Mouse (Mus musculus) layer of hippocampus, postnatal 10 days (tissue): ENCODE measurements at regions not wholly inside any gene's neighbourhood (a gene's known extent, or its start where the extent isn't known, plus 50 kb on each side); places are given as distances from the start of the nearest gene placed in this dataset.
"Not testable (repeated sequence)": the region's sequence is repeated elsewhere in the genome, so short reads cannot be mapped to it uniquely, and the experiment has no call there.

Experiments
- DNase-seq, 2 experiments: peaks; one replicate each; pipeline ENCODE4 v3.0.0; 2021; ENCODE audit warnings: low spot score in 2 of 2

DNA sequence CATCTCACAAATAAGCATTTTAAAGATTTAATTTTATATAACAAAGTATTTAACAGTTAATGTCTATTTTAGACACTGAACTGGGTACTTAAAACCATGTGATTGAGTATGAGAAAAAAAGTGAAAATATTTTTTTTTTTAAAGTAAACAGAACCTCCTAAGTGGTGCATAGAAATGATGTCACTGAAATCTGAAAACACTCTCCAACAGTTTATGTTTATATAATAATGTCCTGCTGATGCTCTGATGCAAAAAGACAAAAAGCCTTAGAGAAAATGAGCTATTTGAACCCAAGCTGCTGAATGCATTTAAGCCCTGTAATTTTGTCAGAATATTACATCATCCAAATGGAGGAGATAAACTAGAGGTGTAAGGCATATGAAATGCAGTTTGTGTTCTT is 3447.1 kb downstream of the 9330182O14Rik start:
- DNase-seq, result no peak

DNA sequence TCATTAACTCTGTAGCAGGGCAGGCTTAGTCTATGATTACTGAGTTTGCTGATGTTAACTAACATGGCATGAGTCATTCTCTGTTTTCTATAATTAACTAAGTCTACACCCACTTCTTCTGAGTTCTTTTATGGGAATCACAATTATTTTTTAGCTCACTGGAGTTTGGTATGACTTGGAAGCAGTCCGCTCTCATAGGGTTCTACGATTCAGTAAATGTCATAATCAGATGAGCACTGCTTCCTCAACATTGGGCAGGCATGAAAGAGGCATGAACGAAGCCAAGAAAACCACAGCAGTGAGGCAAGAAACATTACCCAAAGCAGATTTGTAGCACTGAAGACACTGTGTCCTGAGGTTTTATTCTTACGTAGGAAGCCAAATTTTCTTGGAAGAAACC is 3451.6 kb downstream of the 9330182O14Rik start:
- no peak for DNase-seq

DNA sequence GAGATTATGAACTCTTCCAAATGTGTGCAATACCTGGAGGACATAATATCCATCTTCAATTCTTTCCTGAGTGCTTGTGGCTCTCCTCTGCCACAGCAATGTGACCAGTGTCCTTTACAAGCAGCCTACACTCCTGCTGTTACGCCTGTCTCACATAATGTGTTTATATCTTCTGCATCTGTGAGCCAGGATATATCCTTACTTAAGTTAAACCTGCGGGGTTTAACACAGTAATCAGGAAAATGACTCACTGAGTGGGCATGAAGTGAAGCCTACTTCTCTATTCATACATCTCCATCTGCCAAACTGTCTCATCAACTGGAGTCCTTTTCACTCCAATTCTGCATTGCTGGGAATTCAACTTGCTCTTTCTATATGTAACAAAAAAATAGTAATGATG is 3453.9 kb downstream of the 9330182O14Rik start:
- DNase-seq, result no peak

DNA sequence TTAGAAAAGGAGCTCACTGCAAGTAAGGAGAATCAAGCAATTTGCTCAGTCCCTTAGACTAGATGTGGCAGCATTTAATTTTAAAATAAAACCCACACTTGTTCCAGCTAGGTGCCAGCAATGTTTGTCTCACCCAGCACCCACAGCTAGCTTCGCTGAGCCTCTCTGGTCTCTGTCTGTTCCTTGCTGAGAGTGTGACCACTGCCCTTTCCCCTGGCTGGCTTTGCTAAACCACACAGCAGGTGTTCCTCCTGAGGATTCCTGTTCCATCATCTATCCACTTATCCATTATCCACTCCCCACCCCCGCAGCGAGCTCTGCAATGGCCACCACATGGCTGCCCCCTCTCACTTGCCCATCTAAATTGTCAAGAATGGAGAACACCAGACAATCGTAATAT is 3473.5 kb downstream of the 9330182O14Rik start:
- no peak for DNase-seq

DNA sequence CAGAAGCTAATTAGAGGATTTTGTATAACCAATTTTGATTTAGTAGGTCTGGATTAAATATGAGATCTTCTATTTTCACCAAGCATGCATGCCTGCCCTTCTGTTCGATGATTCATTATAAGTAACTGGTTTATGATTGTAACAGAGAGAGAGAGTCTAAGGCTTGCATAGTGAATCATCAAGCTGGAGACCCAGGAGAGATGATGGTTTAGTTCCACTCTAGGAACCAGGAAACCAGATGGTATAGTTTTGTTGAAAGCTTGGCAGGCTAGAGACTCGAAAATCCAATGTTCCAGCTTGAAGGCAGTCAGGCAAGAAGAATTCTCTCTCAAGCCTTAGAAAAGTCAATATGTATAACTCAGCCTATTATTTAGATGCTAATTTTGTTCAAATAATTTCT is 3475.7 kb downstream of the 9330182O14Rik start:
- no peak for DNase-seq

DNA sequence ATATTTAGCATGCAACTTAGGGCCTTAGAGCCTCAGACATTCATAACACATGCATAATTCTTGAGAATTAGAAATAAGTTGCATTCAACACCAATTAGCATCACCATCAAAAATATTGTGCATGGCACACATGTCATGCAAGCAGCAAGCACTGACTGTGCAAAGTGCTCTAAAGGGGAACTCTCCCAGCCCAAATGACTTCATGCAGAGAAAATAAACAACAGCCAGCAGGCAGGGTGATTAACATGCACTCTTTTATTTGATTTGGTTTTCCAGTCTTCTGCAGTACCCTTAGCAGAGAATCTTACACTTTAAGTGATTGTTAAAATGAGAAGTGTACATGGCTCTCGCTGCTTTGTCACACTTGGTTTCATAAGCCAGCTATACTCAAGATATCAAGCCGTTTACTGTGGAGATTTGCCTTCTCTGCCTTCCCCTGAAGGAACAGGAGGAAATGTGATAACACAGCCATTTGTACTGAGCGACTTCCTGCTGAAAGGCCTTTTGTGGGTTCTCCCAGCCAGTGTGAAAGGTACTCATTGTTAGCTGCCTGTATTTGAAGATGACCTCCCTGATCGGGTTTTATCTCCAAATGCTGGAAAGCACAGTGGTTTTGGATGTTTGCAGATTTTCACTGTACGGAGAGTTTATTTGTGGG is 3480.0 kb downstream of the 9330182O14Rik start:
- DNase-seq, result no peak

DNA sequence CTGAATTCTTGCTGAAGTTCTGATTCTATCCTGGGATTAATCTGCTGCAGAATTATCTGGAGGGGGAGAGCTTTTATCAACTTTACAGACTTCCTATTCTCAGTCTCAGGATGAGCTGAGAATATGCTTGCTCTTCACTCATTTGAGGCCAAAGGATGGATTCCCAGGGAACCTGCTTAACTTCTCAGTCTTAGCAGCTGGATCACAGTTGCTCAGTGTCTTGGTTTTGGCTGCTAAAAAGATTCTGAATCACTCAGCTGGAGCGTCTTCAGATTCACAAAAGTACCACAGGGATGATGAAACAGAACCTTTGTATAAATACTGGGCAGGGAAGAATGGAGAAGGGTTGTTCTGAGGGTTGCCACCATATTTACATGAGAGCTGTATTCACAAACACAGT is 3481.6 kb downstream of the 9330182O14Rik start:
- DNase-seq, result no peak

DNA sequence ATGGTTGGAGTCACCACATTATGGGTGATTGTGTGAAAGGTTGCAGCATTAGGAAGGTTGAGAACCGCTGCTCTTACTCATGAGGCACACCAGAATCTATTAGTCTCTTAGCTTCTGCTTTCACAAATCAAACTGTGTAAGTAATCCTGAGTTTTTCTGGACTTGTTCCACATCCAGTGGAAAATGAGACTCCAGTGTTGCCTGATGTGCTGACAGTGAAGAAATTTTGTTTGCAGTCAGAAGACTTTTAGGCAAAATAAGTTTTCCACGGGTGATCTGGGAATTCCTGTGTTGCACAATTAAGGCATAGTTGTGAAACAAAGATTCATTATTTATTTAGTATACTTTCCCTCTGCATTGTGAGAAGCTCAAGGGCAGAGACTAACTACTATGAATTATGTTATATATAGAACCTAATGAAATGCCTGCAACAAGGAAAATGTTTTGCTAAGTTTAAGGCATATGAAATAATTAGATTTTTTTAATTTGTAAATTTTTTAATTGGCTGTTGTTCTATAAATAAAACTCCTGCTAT is 3490.3 kb downstream of the 9330182O14Rik start:
- no peak for DNase-seq

DNA sequence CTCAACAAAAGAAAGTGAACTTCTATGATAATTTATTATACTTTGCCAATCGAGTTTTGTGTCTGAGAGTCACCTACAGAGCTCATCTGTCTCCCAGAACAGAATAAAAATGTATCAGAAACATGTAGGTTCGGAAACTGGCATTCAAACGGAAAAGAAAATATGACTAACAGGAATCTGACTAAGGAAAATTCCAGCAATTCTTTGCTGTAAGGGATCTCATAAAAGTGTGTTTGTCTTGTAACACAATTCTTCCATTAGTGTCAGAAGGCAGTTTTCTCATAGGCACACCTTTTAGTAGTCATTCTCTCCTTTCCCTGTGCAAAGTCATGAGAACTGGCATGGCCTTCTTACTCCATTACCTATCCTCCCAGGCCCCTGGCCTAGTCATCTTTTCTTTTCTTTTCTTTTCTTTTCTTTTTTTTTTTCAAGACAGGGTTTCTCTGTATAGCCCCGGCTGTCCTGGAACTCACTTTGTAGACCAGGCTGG is 3490.9 kb downstream of the 9330182O14Rik start:
- no peak for DNase-seq

DNA sequence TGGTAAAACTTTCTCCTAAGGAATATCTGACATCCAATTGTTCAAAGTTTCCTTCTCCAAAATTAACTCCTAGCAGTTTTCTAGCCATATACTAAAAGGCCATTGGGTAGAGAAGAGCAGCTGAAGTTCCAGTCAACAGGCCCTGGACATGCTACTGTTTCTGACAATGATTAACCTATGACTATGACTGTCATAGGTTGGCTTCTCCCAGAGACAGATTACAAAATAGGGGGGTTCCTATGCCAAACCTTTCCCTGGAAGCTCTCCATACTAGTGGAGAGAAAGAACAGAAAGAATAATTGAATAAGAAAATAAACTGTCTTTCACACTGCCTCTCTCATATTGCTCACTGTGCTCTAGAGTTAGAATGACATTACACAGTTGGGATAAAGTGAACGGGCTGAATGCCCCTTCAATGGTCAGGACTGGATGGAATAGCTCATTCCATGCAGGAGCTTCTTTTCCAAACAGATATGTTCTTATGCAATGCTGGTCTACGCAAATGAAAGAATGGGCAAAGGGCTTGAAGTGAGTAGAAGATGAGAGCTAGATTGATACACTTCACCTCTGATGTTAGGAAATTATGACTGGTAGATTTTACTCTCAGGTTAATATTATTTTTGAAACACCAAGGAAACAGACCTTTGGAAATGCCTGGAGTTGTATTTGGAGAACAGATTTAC is 3516.8 kb downstream of the 9330182O14Rik start:
- DNase-seq, result no peak

DNA sequence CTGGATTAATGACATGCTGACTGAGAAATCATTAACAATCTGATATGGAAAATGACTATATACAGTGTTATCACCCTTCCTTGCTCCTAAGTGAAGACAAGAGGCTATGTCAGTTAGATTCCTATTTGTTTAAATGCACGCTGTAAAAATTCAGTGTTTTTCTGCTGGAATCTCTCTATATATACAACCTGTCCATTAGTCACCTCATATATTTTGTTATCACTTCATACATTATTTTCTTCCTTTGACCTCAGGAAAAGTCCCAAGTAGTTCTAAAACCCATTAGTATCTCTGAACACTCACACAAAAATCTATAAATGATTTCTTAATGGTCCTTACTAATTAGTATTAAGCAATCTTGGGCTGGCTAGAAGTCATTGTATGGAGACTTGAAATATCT is 3529.5 kb downstream of the 9330182O14Rik start:
- DNase-seq, result no peak

DNA sequence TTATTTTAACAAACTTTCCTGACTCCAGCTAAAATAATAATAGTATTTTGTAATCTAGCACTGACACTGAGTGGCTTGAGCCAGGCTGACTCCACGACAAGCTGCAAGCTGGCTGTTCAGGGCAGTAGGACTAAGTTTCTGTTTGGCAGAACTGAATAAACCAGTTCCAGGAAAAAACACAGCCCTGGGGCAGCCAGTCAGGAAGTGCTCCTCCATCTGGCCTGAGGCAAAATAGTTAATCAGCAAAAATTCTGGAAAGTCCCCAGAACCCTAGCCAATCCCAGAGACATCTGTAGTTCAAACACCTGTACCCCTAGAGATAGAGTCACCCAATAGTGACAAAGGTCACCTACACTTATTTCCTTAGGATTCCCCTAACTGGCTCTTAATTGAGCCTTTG is 3544.7 kb downstream of the 9330182O14Rik start:
- peak in 1 of 2 experiments; percentile 8 for DNase-seq

DNA sequence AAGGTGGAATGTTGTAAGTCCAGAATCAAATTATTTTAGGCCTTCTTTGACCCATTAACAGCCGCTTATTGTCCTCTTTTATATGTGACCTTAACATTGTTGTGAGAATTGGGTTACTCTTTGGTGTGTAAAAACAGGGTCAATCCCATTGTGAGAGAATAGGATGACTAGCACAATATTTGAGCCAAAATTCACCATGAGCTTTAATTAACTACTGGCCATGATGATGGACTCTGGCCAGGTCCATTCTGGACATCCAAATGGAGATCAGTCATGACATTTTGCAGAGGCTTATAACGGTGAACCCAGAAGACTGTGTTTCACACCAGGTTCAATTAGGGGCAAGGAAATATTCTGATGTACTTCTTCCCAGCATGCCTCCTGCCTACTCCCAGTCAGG is 3548.0 kb downstream of the 9330182O14Rik start:
- no peak for DNase-seq

DNA sequence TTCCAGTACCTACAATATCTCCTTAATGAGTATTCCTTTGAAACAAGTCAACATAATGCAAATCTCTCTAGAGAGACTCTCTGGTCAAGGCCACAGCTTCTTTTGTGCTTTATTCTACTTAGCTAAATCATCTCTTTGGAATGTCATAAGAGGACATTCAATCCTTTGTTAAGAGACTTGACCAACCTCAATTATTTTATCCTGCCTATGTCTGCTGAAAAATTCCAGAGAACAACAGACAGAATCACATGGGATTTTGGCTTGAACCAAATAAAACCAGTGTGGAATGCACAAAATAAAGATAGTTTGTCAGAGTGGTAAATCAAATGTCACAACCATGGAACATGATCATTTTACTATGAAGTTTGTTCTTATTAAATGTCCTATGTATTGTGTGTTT is 3557.8 kb downstream of the 9330182O14Rik start:
- not testable (repeated sequence) for DNase-seq

DNA sequence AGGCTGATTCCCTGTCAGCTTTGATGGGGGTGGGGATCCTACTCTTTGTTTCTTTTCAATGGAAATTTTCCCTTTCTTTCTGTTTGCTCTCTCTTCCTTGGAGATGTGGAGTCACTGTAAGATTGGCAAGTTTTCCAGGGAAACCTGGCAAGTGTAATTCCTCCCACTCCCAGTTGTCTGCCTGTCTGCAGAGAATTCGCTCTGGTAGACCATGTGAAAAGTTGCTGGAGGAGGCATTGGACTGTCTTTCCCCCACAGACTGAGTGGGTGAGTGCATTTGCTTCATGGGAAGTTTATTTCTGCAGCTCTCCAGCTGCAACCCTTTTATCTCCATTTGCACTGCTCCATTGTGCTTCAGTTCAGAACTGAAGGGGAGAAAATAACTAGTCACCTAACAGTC is 3561.3 kb downstream of the 9330182O14Rik start:
- peak; percentile 9 to 24 for DNase-seq

DNA sequence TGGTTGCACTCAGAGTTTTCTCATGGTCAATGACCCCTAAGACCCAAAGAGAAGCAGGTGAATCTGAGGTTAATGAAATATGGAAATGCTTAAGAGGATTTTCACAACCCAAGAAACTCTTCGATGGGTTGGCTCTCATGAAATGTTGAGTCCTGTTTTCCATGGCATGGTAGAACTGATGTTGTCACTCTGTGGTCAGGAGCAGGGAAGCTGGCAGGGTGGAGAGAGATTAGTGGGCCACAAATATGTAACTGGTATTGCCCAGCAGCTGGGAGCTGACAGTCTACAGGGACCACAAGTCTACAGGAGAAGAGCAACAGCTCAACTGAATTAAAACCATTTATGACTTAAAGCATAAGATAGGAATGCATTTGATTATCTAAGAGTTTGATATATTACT is 3582.9 kb downstream of the 9330182O14Rik start:
- no peak for DNase-seq

DNA sequence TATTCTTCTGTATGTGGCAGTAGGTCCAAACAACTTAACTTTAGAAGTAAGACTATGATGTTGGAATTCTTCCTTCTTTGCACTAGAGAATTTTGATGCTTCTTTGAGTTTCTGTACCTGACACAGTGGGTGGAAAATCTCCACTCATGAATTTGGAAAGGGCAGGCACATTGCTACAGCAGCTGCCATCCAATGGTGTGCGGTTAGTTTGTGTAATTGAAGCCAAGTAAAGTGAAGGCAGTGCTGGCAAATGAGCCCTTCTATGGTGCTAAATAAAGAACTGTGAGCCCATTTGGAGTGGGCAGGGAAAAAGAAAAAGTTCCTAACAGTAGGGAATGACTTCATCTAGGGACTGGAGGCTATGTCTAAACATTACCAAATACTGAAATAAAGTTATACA is 3583.4 kb downstream of the 9330182O14Rik start:
- no peak for DNase-seq

DNA sequence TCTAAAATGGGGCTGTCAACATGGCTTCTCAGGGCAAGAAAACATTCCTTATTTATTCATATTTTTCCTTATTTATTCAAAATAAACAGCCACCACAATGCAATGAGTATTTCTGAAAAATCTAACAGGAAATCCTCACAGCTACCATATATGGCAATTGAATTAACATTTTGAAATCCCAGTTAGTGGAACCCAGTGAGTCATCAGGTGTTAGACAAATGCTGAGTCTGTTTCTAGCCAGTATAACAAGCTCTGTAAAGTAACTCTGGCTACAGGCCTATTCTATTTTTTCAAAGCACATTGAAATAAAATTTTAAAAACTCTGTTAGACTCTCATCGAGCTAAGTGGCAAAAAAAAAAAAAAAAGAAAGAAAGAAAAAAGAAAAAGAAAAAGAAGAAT is 3586.8 kb downstream of the 9330182O14Rik start:
- DNase-seq, result no peak

DNA sequence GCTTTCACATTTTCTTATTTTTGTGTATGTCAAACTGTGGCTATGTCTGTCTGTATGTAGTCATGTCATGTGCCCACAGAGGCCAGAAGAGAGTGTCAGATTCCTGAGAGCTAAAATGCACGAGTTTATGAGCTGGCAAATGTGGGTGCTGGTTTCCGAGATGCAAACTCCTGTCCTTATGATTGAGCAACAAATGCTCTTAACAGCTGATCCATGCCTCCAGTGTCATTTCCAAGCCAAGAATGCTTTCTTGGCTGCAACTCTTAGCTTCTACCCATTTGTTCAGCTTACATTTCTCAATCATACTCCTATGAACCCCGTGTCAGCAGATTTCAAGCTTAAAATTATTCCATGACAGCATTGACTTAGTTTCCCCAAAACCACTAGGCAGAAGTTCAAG is 3601.5 kb downstream of the 9330182O14Rik start:
- DNase-seq, result no peak

DNA sequence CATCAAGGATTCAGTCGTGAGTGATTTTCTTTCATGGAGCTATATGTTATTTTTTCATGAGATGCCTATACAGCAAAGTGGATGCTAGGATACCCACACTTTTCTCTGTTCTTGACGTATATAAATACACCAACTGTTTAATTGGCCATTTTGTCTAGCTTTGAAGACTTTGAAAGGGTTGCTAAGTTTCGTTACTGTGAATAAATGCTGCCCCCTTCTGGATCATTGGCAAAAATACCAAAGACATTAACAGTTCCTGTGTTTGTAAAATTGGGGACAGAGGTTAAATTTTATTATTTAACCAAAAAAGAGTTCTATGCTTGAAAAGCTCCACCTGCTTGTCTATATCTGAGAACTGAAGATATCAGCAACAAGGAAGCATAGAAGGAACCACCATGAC is 3624.1 kb downstream of the 9330182O14Rik start:
- DNase-seq, result no peak

DNA sequence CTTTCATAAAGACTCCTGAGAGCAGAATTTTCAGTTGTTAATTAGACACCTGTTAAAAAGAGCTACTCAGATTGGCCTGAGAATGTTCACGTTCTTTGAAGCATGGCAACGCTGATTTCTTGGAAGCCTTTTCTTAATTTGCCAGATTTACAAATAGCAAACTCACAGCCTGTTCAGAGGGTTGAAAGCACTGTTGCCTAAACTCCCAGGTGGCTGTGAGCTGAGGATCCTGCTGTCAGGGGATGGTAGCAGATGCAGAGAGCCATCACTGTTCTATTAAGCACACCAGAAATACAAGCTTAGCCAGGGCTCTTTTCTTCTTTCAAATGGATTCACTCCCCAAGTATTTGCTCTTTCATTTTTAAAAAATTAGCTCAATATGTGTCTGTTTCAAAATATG is 3630.4 kb downstream of the 9330182O14Rik start:
- peak; percentile 32 to 38 for DNase-seq

DNA sequence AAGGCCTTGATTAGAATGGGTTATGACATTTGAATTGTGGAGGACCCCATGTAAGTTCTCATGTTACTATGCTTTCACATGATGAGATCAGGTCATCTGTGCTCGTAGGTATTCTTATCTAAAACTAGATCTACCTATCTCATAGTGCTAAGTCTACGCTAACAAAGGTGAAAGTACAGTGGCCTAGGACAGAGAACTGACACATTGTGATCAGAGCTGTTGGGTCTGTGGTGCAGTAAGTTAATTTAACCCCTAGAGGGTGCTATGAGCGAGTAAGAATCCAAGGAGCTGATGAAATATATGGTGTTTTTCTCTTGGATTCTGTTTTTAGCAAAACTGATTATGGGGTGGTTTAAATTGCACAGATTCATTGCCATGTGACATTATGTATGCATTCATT is 3638.6 kb downstream of the 9330182O14Rik start:
- peak in 1 of 2 experiments; percentile 39 for DNase-seq
